Mouse (Mus musculus): ENCODE measurements around the gene Phf14. TPM values are rescaled to one million over a fixed set of nuclear protein-coding genes. Genes with fewer than 3 reads are reported as not detected.

Phf14 gene
- 10 to 100 TPM in 1 of 2 experiments, 1 to 10 TPM in 1; 1.6 to 11.3 TPM for polyA plus RNA-seq (2012; fragmentation: generic; extraction: Trizol)

GRCm38 (mm10) chr6:11907269-11908032 is at the start of gene Phf14, which contains the start of gene Ndufa4:
Phf14 (plus strand) TSS chr6:11907809.
Ndufa4 (minus strand) TSS chr6:11907497.

Other genes starting within 250 kb of the Phf14 start
- 100 to 1,000 TPM; 111 to 807 TPM for gene Ndufa4, start 312 bp upstream of the Phf14 start, polyA plus RNA-seq (2012; fragmentation: generic; extraction: Trizol)

Measured in C3H10T1/2 (cell line).